In genomic region chrX:146962258-146962913, GRCm38 (mm10) we compare ENCODE assay signal across 8 mouse cellular contexts. TPM values are rescaled to one million over a fixed set of nuclear protein-coding genes. Genes with fewer than 3 reads are reported as not detected.
DNase-seq lines count a peak whose midpoint lies in the region; ATAC-seq and TF ChIP-seq lines count a peak whose summit lies in the region.

Htr2c (plus strand) TSS chrX:146962513.

- peaks cover 25% of the 10 kb centered on the region for H3K27me3 ChIP-seq in liver, embryonic 11.5 days (replicated peaks; ENCODE audit: control insufficient read depth, insufficient read depth, low read length)
- peaks cover 51% of the 10 kb centered on the region for H3K27me3 ChIP-seq in embryonic facial prominence, embryonic 14.5 days (replicated peaks; ENCODE audit: control insufficient read depth, insufficient read depth, low read length)
- H3K27me3 ChIP-seq in midbrain, postnatal 0 days (ENCODE audit: insufficient read depth, low read length), result peaks cover 4% of the 10 kb centered on the region; the same call in 1 of the 2 replicates

- no peak within 1 kb of the TSS for H3K27ac ChIP-seq in liver, embryonic 11.5 days (ENCODE audit: low read depth, low read length)
- no peak within 1 kb of the TSS for H3K27ac ChIP-seq in embryonic facial prominence, embryonic 14.5 days (replicated peaks; ENCODE audit: low read depth, low read length)
- H3K27ac ChIP-seq in midbrain, postnatal 0 days (ENCODE audit: low read depth, low read length), result 0 out of 2 replicates have a peak within 1 kb of the TSS, but pooled peaks have one; percentile 38

- DNase-seq in liver, embryonic 11.5 days (ENCODE audit: low spot score), result no peak
- no peak for DNase-seq in liver
- peak; percentile 1 for DNase-seq in embryonic facial prominence, embryonic 14.5 days (ENCODE audit: low spot score)
- peak; percentile 16 to 17 for DNase-seq in layer of hippocampus, adult 8-10 months (ENCODE audit: low spot score in 2 of 2)
- peak; percentile 47 for DNase-seq in midbrain, postnatal 0 days (ENCODE audit: low spot score)
- DNase-seq in natural killer cell, adult 2 months (ENCODE audit: low spot score in 2 of 2), result no peak
- DNase-seq in urinary bladder, postnatal 4 days (ENCODE audit: low spot score in 2 of 2), result no peak
- no peak for DNase-seq in lung, postnatal 4 days

- H3K4me3 ChIP-seq in liver, embryonic 11.5 days (ENCODE audit: low read depth, low read length), result no peak within 1 kb of the TSS
- H3K4me3 ChIP-seq in embryonic facial prominence, embryonic 14.5 days (ENCODE audit: low read depth, low read length), result peak within 1 kb of the TSS; percentile 34
- H3K4me3 ChIP-seq in midbrain, postnatal 0 days (ENCODE audit: low read depth, low read length), result peak within 1 kb of the TSS; percentile 49

- ATAC-seq in liver, embryonic 11.5 days (replicated peaks; ENCODE audit: low FRiP score), result no peak
- peak; percentile 57; the same call in 1 of the 2 replicates for ATAC-seq in embryonic facial prominence, embryonic 14.5 days (ENCODE audit: low read depth)
- peak; percentile 84 for ATAC-seq in midbrain, postnatal 0 days (ENCODE audit: low FRiP score)

- H3K4me1 ChIP-seq in liver, embryonic 11.5 days (replicated peaks; ENCODE audit: control insufficient read depth, insufficient read depth, low read length), result no peaks in the 10 kb centered on the region
- no peaks in the 10 kb centered on the region for H3K4me1 ChIP-seq in embryonic facial prominence, embryonic 14.5 days (ENCODE audit: control insufficient read depth, insufficient read depth, low read length)
- no peaks in the 10 kb centered on the region for H3K4me1 ChIP-seq in midbrain, postnatal 0 days (ENCODE audit: insufficient read depth, low read length)

- H3K9me3 ChIP-seq in liver, embryonic 11.5 days (ENCODE audit: control insufficient read depth, low read length), result no peaks in the 10 kb centered on the region
- H3K9me3 ChIP-seq in embryonic facial prominence, embryonic 14.5 days (ENCODE audit: control insufficient read depth, low read length), result no peaks in the 10 kb centered on the region
- no peaks in the 10 kb centered on the region for H3K9me3 ChIP-seq in midbrain, postnatal 0 days (ENCODE audit: low read length)

- WGBS in liver, embryonic 11.5 days, result 24% methylated on average over 27 of the region's 27 CpGs
- 32% methylated on average over 26 of the region's 27 CpGs for WGBS in embryonic facial prominence, embryonic 14.5 days
- 24% methylated on average over 27 of the region's 27 CpGs for WGBS in midbrain, postnatal 0 days

- H3K4me2 ChIP-seq in liver, embryonic 11.5 days, result peak within 1 kb of the TSS; percentile 17; the same call in 1 of the 2 replicates
- H3K4me2 ChIP-seq in embryonic facial prominence, embryonic 14.5 days (ENCODE audit: low read depth, low read length), result peak within 1 kb of the TSS; percentile 55
- peak within 1 kb of the TSS; percentile 57 for H3K4me2 ChIP-seq in midbrain, postnatal 0 days (ENCODE audit: low read depth, low read length, poor library complexity, severe bottlenecking)

- no peak within 1 kb of the TSS for H3K9ac ChIP-seq in liver, embryonic 11.5 days (ENCODE audit: low read depth, low read length)
- no peak within 1 kb of the TSS for H3K9ac ChIP-seq in embryonic facial prominence, embryonic 14.5 days (ENCODE audit: low read depth, low read length)
- H3K9ac ChIP-seq in midbrain, postnatal 0 days (replicated peaks; ENCODE audit: low read length, poor library complexity, severe bottlenecking), result peak within 1 kb of the TSS; percentile 46; the same call in 1 of the 2 replicates

- no peak for TF ChIP-seq CTCF in midbrain, postnatal 0 days (IDR thresholded peaks at IDR 0.05)

- no peaks in the 10 kb centered on the region for H3K36me3 ChIP-seq in liver, embryonic 11.5 days (ENCODE audit: control insufficient read depth, insufficient read depth, low read length)
- H3K36me3 ChIP-seq in embryonic facial prominence, embryonic 14.5 days (ENCODE audit: control insufficient read depth, insufficient read depth, low read length), result no peaks in the 10 kb centered on the region
- H3K36me3 ChIP-seq in midbrain, postnatal 0 days (ENCODE audit: insufficient read depth, low read length), result no peaks in the 10 kb centered on the region

RNA-seq across cellular contexts. Expression of gene Htr2c, which starts in this region (rescaled TPM):
- not detected in 2 replicates for polyA plus RNA-seq in liver, embryonic 11.5 days (2014; fragmentation: Nextera tagmentation; extraction: Ambion mirVana)
- polyA plus RNA-seq in embryonic facial prominence, embryonic 14.5 days (2014; fragmentation: Nextera tagmentation; extraction: Ambion mirVana), result 0.72 and 0.75 TPM in 2 replicates
- total RNA-seq in layer of hippocampus, adult 8-10 months (2022), result 10 to 100 TPM; 21.1 to 32.8 (median 27.0) TPM
- total RNA-seq in midbrain, postnatal 0 days (2014; rRNA removed), result 23.5 and 26.0 TPM in 2 replicates
- 12.6 and 12.9 TPM in 2 replicates for polyA plus RNA-seq in midbrain, postnatal 0 days (2015; fragmentation: Nextera tagmentation; extraction: Ambion mirVana)

Comparison
In these comparisons a context has a peak if more than half of its experiments do, and no peak if none do; other contexts are left out.
1. Peak in DNase-seq, ATAC-seq, H3K4me3 ChIP-seq and H3K4me2 ChIP-seq in embryonic facial prominence, embryonic 14.5 days; RNA of the gene not detected or under 1 TPM.
2. DNase-seq: peak in layer of hippocampus, adult 8-10 months (2 of 2) and midbrain, postnatal 0 days (single experiment); none in liver, embryonic 11.5 days (single experiment), liver (single experiment), natural killer cell, adult 2 months (0 of 2), urinary bladder, postnatal 4 days (0 of 2) and lung, postnatal 4 days (0 of 2).
3. Peak in every context shown above with its lines, with median percentiles within 50 percentile points of each other: H3K4me2 ChIP-seq.